8 mouse cellular contexts compared by ENCODE assay signal in genomic region chr15:89556401-89557178, GRCm38 (mm10). TPM values are rescaled to one million over a fixed set of nuclear protein-coding genes. Genes with fewer than 3 reads are reported as not detected.
A peak's percentile ranks its signal among the peaks of the same experiment; 100 is the strongest.
DNase-seq lines count a peak whose midpoint lies in the region; ATAC-seq and TF ChIP-seq lines count a peak whose summit lies in the region.

No protein-coding gene starts in this region.

- no peaks in the 10 kb centered on the region for H3K79me2 ChIP-seq in C2C12 (ENCODE audit: control insufficient read depth, insufficient read depth)

- H3K9me3 ChIP-seq in embryonic facial prominence, embryonic 14.5 days (ENCODE audit: control insufficient read depth, low read length) = no peaks in the 10 kb centered on the region
- H3K9me3 ChIP-seq in limb, embryonic 11.5 days (ENCODE audit: control insufficient read depth, low read length) = no peaks in the 10 kb centered on the region

- H3K9ac ChIP-seq in embryonic facial prominence, embryonic 14.5 days (ENCODE audit: low read depth, low read length) = no peak overlapping the region
- H3K9ac ChIP-seq in limb, embryonic 11.5 days (ENCODE audit: low read length) = 0 out of 2 replicates have a peak overlapping the region, but pooled peaks have one; percentile 12

- DNase-seq in gastrocnemius, adult 2 months = no peak
- DNase-seq in gastrocnemius, postnatal 36 days = no peak
- no peak for DNase-seq in embryonic facial prominence, embryonic 14.5 days (ENCODE audit: low spot score)
- DNase-seq in limb, embryonic 11.5 days (ENCODE audit: low spot score) = peak; percentile 64
- no peak for DNase-seq in layer of hippocampus, postnatal 14 days (ENCODE audit: low spot score in 2 of 2)
- DNase-seq in layer of hippocampus, adult 8-10 months (ENCODE audit: low spot score in 2 of 2) = no peak
- no peak for DNase-seq in spleen, adult 12 weeks (ENCODE audit: low spot score)

- H3K36me3 ChIP-seq in C2C12 (ENCODE audit: control insufficient read depth, insufficient read depth) = no peaks in the 10 kb centered on the region
- H3K36me3 ChIP-seq in embryonic facial prominence, embryonic 14.5 days (ENCODE audit: control insufficient read depth, insufficient read depth, low read length) = 0 out of 2 replicates have a peak, but pooled peaks cover 8% of the 10 kb centered on the region
- H3K36me3 ChIP-seq in limb, embryonic 11.5 days (ENCODE audit: control insufficient read depth, insufficient read depth, low read length) = no peaks in the 10 kb centered on the region

- H3K27ac ChIP-seq in gastrocnemius, adult 2 months = no peak overlapping the region; the same call in 1 of the 2 replicates
- no peak overlapping the region for H3K27ac ChIP-seq in embryonic facial prominence, embryonic 14.5 days (replicated peaks; ENCODE audit: low read depth, low read length)
- no peak overlapping the region for H3K27ac ChIP-seq in limb, embryonic 11.5 days (replicated peaks; ENCODE audit: low read depth, low read length)

- no peak for TF ChIP-seq CTCF in gastrocnemius, adult 2 months (IDR thresholded peaks at IDR 0.05)
- peak; percentile 20 for TF ChIP-seq CTCF in C2C12 (IDR thresholded peaks at IDR 0.05; ENCODE audit: control insufficient read depth, insufficient read depth, insufficient read length)

- H3K4me1 ChIP-seq in embryonic facial prominence, embryonic 14.5 days (ENCODE audit: control insufficient read depth, insufficient read depth, low read length) = peaks cover 17% of the 10 kb centered on the region; the same call in 1 of the 2 replicates
- peaks cover 12% of the 10 kb centered on the region for H3K4me1 ChIP-seq in limb, embryonic 11.5 days (ENCODE audit: control insufficient read depth, insufficient read depth, low read length)

- no peak overlapping the region for H3ac ChIP-seq in C2C12 (ENCODE audit: control insufficient read depth, insufficient read length, low read depth)

- peak overlapping the region; percentile 49 for H3K4me2 ChIP-seq in embryonic facial prominence, embryonic 14.5 days (ENCODE audit: low read depth, low read length)
- H3K4me2 ChIP-seq in limb, embryonic 11.5 days (ENCODE audit: low read depth, severe bottlenecking) = peak overlapping the region; percentile 33

- ATAC-seq in embryonic facial prominence, embryonic 14.5 days (ENCODE audit: low read depth) = peak; percentile 42; the same call in 1 of the 2 replicates
- ATAC-seq in limb, embryonic 11.5 days (ENCODE audit: insufficient number of reproducible peaks, low FRiP score, low TSS enrichment, low read depth) = no peak

- WGBS in embryonic facial prominence, embryonic 14.5 days = 21% methylated on average over 12 of the region's 23 CpGs
- WGBS in limb, embryonic 11.5 days = 27% methylated on average over 23 of the region's 23 CpGs

- peaks cover 26% of the 10 kb centered on the region for H3K27me3 ChIP-seq in C2C12 (ENCODE audit: control insufficient read depth, insufficient read depth, insufficient read length)
- peaks cover 39% of the 10 kb centered on the region for H3K27me3 ChIP-seq in embryonic facial prominence, embryonic 14.5 days (replicated peaks; ENCODE audit: control insufficient read depth, insufficient read depth, low read length)
- peaks cover 35% of the 10 kb centered on the region for H3K27me3 ChIP-seq in limb, embryonic 11.5 days (ENCODE audit: control insufficient read depth, insufficient read depth, low read length)

- H3K4me3 ChIP-seq in gastrocnemius, adult 2 months = peak overlapping the region; percentile 19
- H3K4me3 ChIP-seq in C2C12 (ENCODE audit: insufficient read depth, poor library complexity, severe bottlenecking) = no peak overlapping the region
- 0 out of 2 replicates have a peak overlapping the region, but pooled peaks have one; percentile 2 for H3K4me3 ChIP-seq in embryonic facial prominence, embryonic 14.5 days (ENCODE audit: low read depth, low read length)
- peak overlapping the region; percentile 16 for H3K4me3 ChIP-seq in limb, embryonic 11.5 days (ENCODE audit: low read depth, low read length)

- H3K79me3 ChIP-seq in C2C12 (ENCODE audit: low read depth) = no peaks in the 10 kb centered on the region

- intact Hi-C loops in gastrocnemius, adult 2 months (cut with DNase I) = no loop called here
- intact Hi-C loops in gastrocnemius, postnatal 36 days (cut with DNase I) = no loop called here

TF ChIP-seq in C2C12, 6 proteins besides CTCF, POLR2A, EP300 and RAD21:
- TF ChIP-seq USF1 (IDR thresholded peaks at IDR 0.05; ENCODE audit: low read depth) (no peak), FOSL1 (IDR thresholded peaks at IDR 0.05; ENCODE audit: insufficient read depth, low read length, poor library complexity, severe bottlenecking) (no peak), MYOG (IDR thresholded peaks at IDR 0.05; ENCODE audit: control insufficient read depth, extremely low read depth, insufficient read length) (no peak), MYOD1 (IDR thresholded peaks at IDR 0.05; ENCODE audit: control insufficient read depth, insufficient read length, low read depth) (no peak), CEBPB (IDR thresholded peaks at IDR 0.05; ENCODE audit: low read depth) (no peak), MAX (IDR thresholded peaks at IDR 0.05) (no peak)

RNA-seq across cellular contexts. Expression of gene Acr, which starts 11.5 kb away (rescaled TPM):
- total RNA-seq in gastrocnemius, adult 2 months (2021) = under 1 TPM in 1 of 2 experiments, not detected in 1; 0.23 TPM
- under 1 TPM; 0.28 to 0.30 TPM for total RNA-seq in gastrocnemius, postnatal 36 days (2021)
- polyA plus RNA-seq in C2C12 (2012; fragmentation: generic; extraction: Trizol) = not detected
- polyA plus RNA-seq in embryonic facial prominence, embryonic 14.5 days (2014; fragmentation: Nextera tagmentation; extraction: Ambion mirVana) = 0.22 and 0.38 TPM in 2 replicates
- polyA plus RNA-seq in limb, embryonic 11.5 days (2014; fragmentation: Nextera tagmentation; extraction: Ambion mirVana) = 0.17 TPM in 1 of 2 replicates, not detected in the other
- 1 to 10 TPM in 1 of 2 experiments, under 1 TPM in 1; 0.65 to 2.4 TPM for total RNA-seq in layer of hippocampus, postnatal 14 days (2021)
- total RNA-seq in layer of hippocampus, adult 8-10 months (2022) = 1 to 10 TPM in 3 of 4 experiments, under 1 TPM in 1; 0.95 to 2.1 (median 1.4) TPM

RNA-seq across cellular contexts. Expression of gene Rabl2, which starts 35.1 kb away (rescaled TPM):
- total RNA-seq in gastrocnemius, adult 2 months (2021) = 1 to 10 TPM; 2.3 to 2.7 TPM
- 1 to 10 TPM; 1.8 to 3.1 TPM for total RNA-seq in gastrocnemius, postnatal 36 days (2021)
- 24.3 TPM for polyA plus RNA-seq in C2C12 (2012; fragmentation: generic; extraction: Trizol)
- polyA plus RNA-seq in embryonic facial prominence, embryonic 14.5 days (2014; fragmentation: Nextera tagmentation; extraction: Ambion mirVana) = 44.4 and 45.7 TPM in 2 replicates
- 66.9 and 70.3 TPM in 2 replicates for polyA plus RNA-seq in limb, embryonic 11.5 days (2014; fragmentation: Nextera tagmentation; extraction: Ambion mirVana)
- total RNA-seq in layer of hippocampus, postnatal 14 days (2021) = 10 to 100 TPM; 30.8 to 32.7 TPM
- 10 to 100 TPM; 27.2 to 41.2 (median 32.7) TPM for total RNA-seq in layer of hippocampus, adult 8-10 months (2022)

RNA-seq across cellular contexts. Expression of gene Shank3, which starts 57.2 kb away (rescaled TPM):
- total RNA-seq in gastrocnemius, adult 2 months (2021) = 10 to 100 TPM; 12.2 to 20.4 TPM
- total RNA-seq in gastrocnemius, postnatal 36 days (2021) = 10 to 100 TPM; 14.4 to 15.5 TPM
- 4.0 TPM for polyA plus RNA-seq in C2C12 (2012; fragmentation: generic; extraction: Trizol)
- 1.9 and 2.0 TPM in 2 replicates for polyA plus RNA-seq in embryonic facial prominence, embryonic 14.5 days (2014; fragmentation: Nextera tagmentation; extraction: Ambion mirVana)
- polyA plus RNA-seq in limb, embryonic 11.5 days (2014; fragmentation: Nextera tagmentation; extraction: Ambion mirVana) = 1.9 and 2.5 TPM in 2 replicates
- 100 to 1,000 TPM; 271 to 274 TPM for total RNA-seq in layer of hippocampus, postnatal 14 days (2021)
- total RNA-seq in layer of hippocampus, adult 8-10 months (2022) = 100 to 1,000 TPM; 208 to 231 (median 223) TPM

Comparison
In these comparisons a context has a peak if more than half of its experiments do, and no peak if none do; other contexts are left out.
1. RNA of gene Rabl2, which starts 35.1 kb away (total RNA-seq): 27.2 to 41.2 TPM in layer of hippocampus, adult 8-10 months and 30.8 to 32.7 TPM in layer of hippocampus, postnatal 14 days; 1.8 to 3.1 TPM in gastrocnemius, postnatal 36 days and 2.3 to 2.7 TPM in gastrocnemius, adult 2 months; every median in the first group is over 4 times any median in the second.
2. RNA of gene Shank3, which starts 57.2 kb away (total RNA-seq): 271 to 274 TPM in layer of hippocampus, postnatal 14 days and 208 to 231 TPM in layer of hippocampus, adult 8-10 months; 12.2 to 20.4 TPM in gastrocnemius, adult 2 months and 14.4 to 15.5 TPM in gastrocnemius, postnatal 36 days; every median in the first group is over 4 times any median in the second.